Mouse (Mus musculus): ENCODE results near the gene Ntrk2.

GRCm38 (mm10) chr13:59180781-59181180 lies 374.4 kb downstream of the Ntrk2 start:
- TF ChIP-seq CTCF (IDR thresholded peaks at IDR 0.05; ENCODE audit: insufficient read depth, low read length) (no peak), POLR2A (IDR thresholded peaks at IDR 0.05; ENCODE audit: borderline replicate concordance, extremely low read depth, low read depth, low read length) (no peak)

All from lung, adult 2 months (tissue).